9 mouse cellular contexts compared by ENCODE assay signal in the genomic region with DNA sequence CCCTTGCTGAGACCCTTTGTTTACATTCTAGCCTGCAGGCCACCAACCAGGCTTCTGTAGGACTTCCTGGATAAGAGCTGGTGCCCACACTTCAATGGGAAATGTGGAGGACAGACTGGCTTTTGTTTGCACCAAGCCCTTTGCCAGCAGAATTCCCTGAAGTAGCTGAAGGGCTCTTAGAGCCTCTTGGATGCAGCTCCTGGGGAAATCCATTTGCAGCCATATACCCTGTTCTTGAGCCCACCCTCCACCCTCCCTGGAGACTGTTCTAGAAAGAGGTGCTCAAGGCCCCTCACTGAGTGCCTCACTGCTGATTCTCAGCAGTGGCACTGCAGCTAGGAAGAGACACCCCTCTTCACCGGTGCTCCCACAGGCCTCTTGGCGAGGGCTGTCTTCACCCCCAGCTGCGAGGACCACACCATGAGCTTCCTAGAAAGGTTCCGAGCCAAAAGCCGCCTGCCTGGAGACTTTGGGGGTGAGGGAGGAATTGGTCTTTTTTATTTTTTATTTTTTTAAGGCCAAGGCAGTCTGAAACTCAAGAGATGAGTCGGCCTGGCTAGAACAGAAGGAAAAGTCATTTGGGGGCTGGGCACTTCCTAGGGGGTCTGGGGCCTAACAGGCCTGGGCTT. TPM values are rescaled to one million over a fixed set of nuclear protein-coding genes. Genes with fewer than 3 reads are reported as not detected.
DNase-seq lines count a peak whose midpoint lies in the region; ATAC-seq and TF ChIP-seq lines count a peak whose summit lies in the region.
"Had no signal": no experiment of that assay in that cellular context is flagged by ENCODE, and none has a peak within 500 bp of the region (broad histone marks: within the 10 kb centered on the region; RNA-seq: fewer than 3 reads in every experiment).

No protein-coding gene starts in this region.

- H3K4me3 ChIP-seq in forebrain, postnatal 0 days (ENCODE audit: low read depth, low read length): no peak overlapping the region
- no peak overlapping the region for H3K4me3 ChIP-seq in forebrain, embryonic 14.5 days (ENCODE audit: low read depth, low read length)
- no peak overlapping the region for H3K4me3 ChIP-seq in midbrain, embryonic 10.5 days
- no peak overlapping the region for H3K4me3 ChIP-seq in midbrain, embryonic 13.5 days (replicated peaks)
- H3K4me3 ChIP-seq in limb, embryonic 13.5 days: no peak overlapping the region
- H3K4me3 ChIP-seq in stomach, embryonic 16.5 days (replicated peaks; ENCODE audit: low read length): no peak overlapping the region

- peak overlapping the region; percentile 64; the same call in 1 of the 2 replicates for H3K27ac ChIP-seq in forebrain, postnatal 0 days (ENCODE audit: low read depth, low read length)
- H3K27ac ChIP-seq in forebrain, embryonic 14.5 days (ENCODE audit: low read depth, low read length): no peak overlapping the region
- H3K27ac ChIP-seq in midbrain, embryonic 10.5 days (replicated peaks): peak overlapping the region; percentile 49; the same call in 1 of the 2 replicates
- H3K27ac ChIP-seq in midbrain, embryonic 13.5 days: no peak overlapping the region
- H3K27ac ChIP-seq in limb, embryonic 13.5 days: peak overlapping the region; percentile 58
- H3K27ac ChIP-seq in stomach, embryonic 16.5 days (ENCODE audit: low read length): peak overlapping the region; percentile 40; the same call in 1 of the 2 replicates

- no peak for DNase-seq in forebrain, postnatal 0 days
- no peak for DNase-seq in forebrain, embryonic 14.5 days (ENCODE audit: low spot score)
- DNase-seq in midbrain, embryonic 10.5 days (ENCODE audit: low spot score): no peak
- DNase-seq in ovary, adult 18-20 months (ENCODE audit: low spot score): no peak
- DNase-seq in urinary bladder, adult 18-20 months (ENCODE audit: low spot score in 2 of 2): no peak
- DNase-seq: right cerebral cortex, postnatal 14 days had no signal

- no peaks in the 10 kb centered on the region for H3K27me3 ChIP-seq in forebrain, postnatal 0 days (ENCODE audit: insufficient read depth, low read length)
- H3K27me3 ChIP-seq in forebrain, embryonic 14.5 days (replicated peaks; ENCODE audit: control insufficient read depth, insufficient read depth, low read length): no peaks in the 10 kb centered on the region
- no peaks in the 10 kb centered on the region for H3K27me3 ChIP-seq in midbrain, embryonic 10.5 days (ENCODE audit: low read depth, poor library complexity, severe bottlenecking)
- no peaks in the 10 kb centered on the region for H3K27me3 ChIP-seq in midbrain, embryonic 13.5 days
- no peaks in the 10 kb centered on the region for H3K27me3 ChIP-seq in limb, embryonic 13.5 days
- no peaks in the 10 kb centered on the region for H3K27me3 ChIP-seq in stomach, embryonic 16.5 days (ENCODE audit: control insufficient read depth, insufficient read depth, low read length)

- 81% methylated on average over 6 of the region's 6 CpGs for WGBS in forebrain, postnatal 0 days
- 84% methylated on average over 6 of the region's 6 CpGs for WGBS in forebrain, embryonic 14.5 days
- 80% methylated on average over 6 of the region's 6 CpGs for WGBS in midbrain, embryonic 10.5 days
- 82% methylated on average over 6 of the region's 6 CpGs for WGBS in midbrain, embryonic 13.5 days
- 61% methylated on average over 6 of the region's 6 CpGs for WGBS in limb, embryonic 13.5 days
- WGBS in stomach, embryonic 16.5 days: 63% methylated on average over 6 of the region's 6 CpGs

- peaks cover 3% of the 10 kb centered on the region; the same call in 1 of the 2 replicates for H3K4me1 ChIP-seq in forebrain, postnatal 0 days (ENCODE audit: insufficient read depth)
- peaks cover 4% of the 10 kb centered on the region for H3K4me1 ChIP-seq in forebrain, embryonic 14.5 days (ENCODE audit: control insufficient read depth, insufficient read depth, low read length)
- H3K4me1 ChIP-seq in midbrain, embryonic 10.5 days: peaks cover 13% of the 10 kb centered on the region
- peaks cover 14% of the 10 kb centered on the region for H3K4me1 ChIP-seq in midbrain, embryonic 13.5 days (replicated peaks)
- H3K4me1 ChIP-seq in limb, embryonic 13.5 days: peaks cover 38% of the 10 kb centered on the region
- H3K4me1 ChIP-seq in stomach, embryonic 16.5 days (ENCODE audit: control insufficient read depth, insufficient read depth, low read length): peaks cover 21% of the 10 kb centered on the region

- no peak for TF ChIP-seq CTCF in forebrain, postnatal 0 days (IDR thresholded peaks at IDR 0.05; ENCODE audit: low read depth)

- H3K4me2 ChIP-seq in forebrain, postnatal 0 days (ENCODE audit: low read depth): no peak overlapping the region
- no peak overlapping the region for H3K4me2 ChIP-seq in forebrain, embryonic 14.5 days (ENCODE audit: low read length)
- no peak overlapping the region for H3K4me2 ChIP-seq in midbrain, embryonic 13.5 days (replicated peaks)
- no peak overlapping the region for H3K4me2 ChIP-seq in limb, embryonic 13.5 days (replicated peaks)
- no peak overlapping the region for H3K4me2 ChIP-seq in stomach, embryonic 16.5 days (ENCODE audit: low read depth, low read length)

- H3K36me3 ChIP-seq in forebrain, postnatal 0 days (ENCODE audit: insufficient read depth): peaks cover 51% of the 10 kb centered on the region
- peaks cover 63% of the 10 kb centered on the region for H3K36me3 ChIP-seq in forebrain, embryonic 14.5 days (ENCODE audit: control insufficient read depth, insufficient read depth, low read length)
- H3K36me3 ChIP-seq in midbrain, embryonic 10.5 days: peaks cover 88% of the 10 kb centered on the region
- peaks cover 84% of the 10 kb centered on the region for H3K36me3 ChIP-seq in midbrain, embryonic 13.5 days
- H3K36me3 ChIP-seq in limb, embryonic 13.5 days: peaks cover 83% of the 10 kb centered on the region
- H3K36me3 ChIP-seq in stomach, embryonic 16.5 days (ENCODE audit: control insufficient read depth, insufficient read depth, low read length): peaks cover 17% of the 10 kb centered on the region; the same call in 1 of the 2 replicates

- no peaks in the 10 kb centered on the region for H3K9me3 ChIP-seq in forebrain, postnatal 0 days (ENCODE audit: low read length)
- no peaks in the 10 kb centered on the region for H3K9me3 ChIP-seq in forebrain, embryonic 14.5 days (replicated peaks; ENCODE audit: control insufficient read depth, low read length)
- H3K9me3 ChIP-seq in midbrain, embryonic 10.5 days (replicated peaks): no peaks in the 10 kb centered on the region
- H3K9me3 ChIP-seq in midbrain, embryonic 13.5 days: no peaks in the 10 kb centered on the region
- no peaks in the 10 kb centered on the region for H3K9me3 ChIP-seq in limb, embryonic 13.5 days
- H3K9me3 ChIP-seq in stomach, embryonic 16.5 days (replicated peaks; ENCODE audit: control insufficient read depth, low read length): no peaks in the 10 kb centered on the region

- no peak overlapping the region for H3K9ac ChIP-seq in forebrain, postnatal 0 days
- H3K9ac ChIP-seq in forebrain, embryonic 14.5 days (ENCODE audit: low read length): no peak overlapping the region
- H3K9ac ChIP-seq in midbrain, embryonic 13.5 days (replicated peaks): no peak overlapping the region
- H3K9ac ChIP-seq in limb, embryonic 13.5 days: peak overlapping the region; percentile 35; the same call in 1 of the 2 replicates
- H3K9ac ChIP-seq in stomach, embryonic 16.5 days (ENCODE audit: low read length): 0 out of 2 replicates have a peak overlapping the region, but pooled peaks have one; percentile 17

- ATAC-seq in forebrain, postnatal 0 days: no peak; the same call in 1 of the 2 replicates
- no peak for ATAC-seq in forebrain, embryonic 14.5 days
- ATAC-seq in midbrain, embryonic 13.5 days: no peak
- no peak for ATAC-seq in limb, embryonic 13.5 days (ENCODE audit: low FRiP score, low read depth)
- ATAC-seq in stomach, embryonic 16.5 days (ENCODE audit: insufficient read depth, low FRiP score): no peak

RNA-seq across cellular contexts. Expression of gene Eva1b, which starts 14.8 kb away (rescaled TPM):
- 12.9 and 14.4 TPM in 2 replicates for total RNA-seq in forebrain, postnatal 0 days (2014; rRNA removed)
- 10.6 and 12.6 TPM in 2 replicates for polyA plus RNA-seq in forebrain, postnatal 0 days (2015; fragmentation: Nextera tagmentation; extraction: Ambion mirVana)
- polyA plus RNA-seq in forebrain, embryonic 14.5 days (2014; fragmentation: Nextera tagmentation; extraction: Ambion mirVana): 13.4 and 14.2 TPM in 2 replicates
- 22.1 and 25.0 TPM in 2 replicates for polyA plus RNA-seq in midbrain, embryonic 10.5 days (2016; fragmentation: Nextera tagmentation; extraction: Ambion mirVana)
- polyA plus RNA-seq in midbrain, embryonic 13.5 days (2015; fragmentation: Nextera tagmentation; extraction: Ambion mirVana): 10.3 and 12.9 TPM in 2 replicates
- polyA plus RNA-seq in limb, embryonic 13.5 days (2015; fragmentation: Nextera tagmentation; extraction: Ambion mirVana): 74.5 and 77.5 TPM in 2 replicates
- polyA plus RNA-seq in stomach, embryonic 16.5 days (2015; fragmentation: Nextera tagmentation; extraction: Ambion mirVana): 46.4 and 49.7 TPM in 2 replicates

RNA-seq across cellular contexts. Expression of gene Stk40, which starts 29.0 kb away (rescaled TPM):
- total RNA-seq in forebrain, postnatal 0 days (2014; rRNA removed): 11.7 and 19.6 TPM in 2 replicates
- polyA plus RNA-seq in forebrain, postnatal 0 days (2015; fragmentation: Nextera tagmentation; extraction: Ambion mirVana): 13.3 and 14.9 TPM in 2 replicates
- polyA plus RNA-seq in forebrain, embryonic 14.5 days (2014; fragmentation: Nextera tagmentation; extraction: Ambion mirVana): 22.2 and 25.1 TPM in 2 replicates
- 45.0 and 48.9 TPM in 2 replicates for polyA plus RNA-seq in midbrain, embryonic 10.5 days (2016; fragmentation: Nextera tagmentation; extraction: Ambion mirVana)
- polyA plus RNA-seq in midbrain, embryonic 13.5 days (2015; fragmentation: Nextera tagmentation; extraction: Ambion mirVana): 35.7 and 37.0 TPM in 2 replicates
- polyA plus RNA-seq in limb, embryonic 13.5 days (2015; fragmentation: Nextera tagmentation; extraction: Ambion mirVana): 38.7 and 39.0 TPM in 2 replicates
- polyA plus RNA-seq in stomach, embryonic 16.5 days (2015; fragmentation: Nextera tagmentation; extraction: Ambion mirVana): 28.4 and 29.6 TPM in 2 replicates

RNA-seq across cellular contexts. Expression of gene Sh3d21, which starts 30.5 kb away (rescaled TPM):
- 1.0 and 2.1 TPM in 2 replicates for total RNA-seq in forebrain, postnatal 0 days (2014; rRNA removed)
- polyA plus RNA-seq in forebrain, postnatal 0 days (2015; fragmentation: Nextera tagmentation; extraction: Ambion mirVana): 1.4 and 1.7 TPM in 2 replicates
- polyA plus RNA-seq in forebrain, embryonic 14.5 days (2014; fragmentation: Nextera tagmentation; extraction: Ambion mirVana): 1.1 TPM in 2 replicates
- 0.79 and 1.3 TPM in 2 replicates for polyA plus RNA-seq in midbrain, embryonic 10.5 days (2016; fragmentation: Nextera tagmentation; extraction: Ambion mirVana)
- 0.55 and 1.0 TPM in 2 replicates for polyA plus RNA-seq in midbrain, embryonic 13.5 days (2015; fragmentation: Nextera tagmentation; extraction: Ambion mirVana)
- 9.3 and 10.5 TPM in 2 replicates for polyA plus RNA-seq in limb, embryonic 13.5 days (2015; fragmentation: Nextera tagmentation; extraction: Ambion mirVana)
- 7.3 and 8.6 TPM in 2 replicates for polyA plus RNA-seq in stomach, embryonic 16.5 days (2015; fragmentation: Nextera tagmentation; extraction: Ambion mirVana)

RNA-seq across cellular contexts. Expression of gene Lsm10, which starts 36.3 kb away (rescaled TPM):
- 36.1 and 37.1 TPM in 2 replicates for total RNA-seq in forebrain, postnatal 0 days (2014; rRNA removed)
- 54.5 and 59.5 TPM in 2 replicates for polyA plus RNA-seq in forebrain, postnatal 0 days (2015; fragmentation: Nextera tagmentation; extraction: Ambion mirVana)
- polyA plus RNA-seq in forebrain, embryonic 14.5 days (2014; fragmentation: Nextera tagmentation; extraction: Ambion mirVana): 63.1 and 76.6 TPM in 2 replicates
- polyA plus RNA-seq in midbrain, embryonic 10.5 days (2016; fragmentation: Nextera tagmentation; extraction: Ambion mirVana): 48.6 and 49.1 TPM in 2 replicates
- 45.9 and 52.1 TPM in 2 replicates for polyA plus RNA-seq in midbrain, embryonic 13.5 days (2015; fragmentation: Nextera tagmentation; extraction: Ambion mirVana)
- polyA plus RNA-seq in limb, embryonic 13.5 days (2015; fragmentation: Nextera tagmentation; extraction: Ambion mirVana): 44.7 and 46.3 TPM in 2 replicates
- 49.4 and 52.4 TPM in 2 replicates for polyA plus RNA-seq in stomach, embryonic 16.5 days (2015; fragmentation: Nextera tagmentation; extraction: Ambion mirVana)

Comparison
In these comparisons a context has a peak if more than half of its experiments do, and no peak if none do; other contexts are left out.
1. H3K27ac ChIP-seq: peak in forebrain, postnatal 0 days (single experiment), midbrain, embryonic 10.5 days (single experiment), limb, embryonic 13.5 days (single experiment) and stomach, embryonic 16.5 days (single experiment); none in forebrain, embryonic 14.5 days (single experiment) and midbrain, embryonic 13.5 days (single experiment).
2. H3K9ac ChIP-seq: peak in limb, embryonic 13.5 days (single experiment) and stomach, embryonic 16.5 days (single experiment); none in forebrain, postnatal 0 days (single experiment), forebrain, embryonic 14.5 days (single experiment) and midbrain, embryonic 13.5 days (single experiment).